Mouse (Mus musculus) heart, adult 2 months (tissue): Measurements from ENCODE around the gene Rab5c.

Experiments used
- CTCF ChIP-seq: fragments of 200-600 bp; IDR thresholded peaks from 2 replicates; pipeline ENCODE4 v1.8.1; 2022; ENCODE audit warnings: antibody characterized with exemption, mild to moderate bottlenecking, moderate library complexity
- EP300 ChIP-seq: fragments of 200-500 bp; IDR thresholded peaks from 2 replicates; pipeline ENCODE4 v1.6.1; 2011; ENCODE audit warnings: low read depth, low read length, control low read depth; ENCODE audit not compliant: insufficient read depth
- POLR2A ChIP-seq: fragments of 200-500 bp; IDR thresholded peaks from 2 replicates; pipeline ENCODE4 v1.6.1; 2011; ENCODE audit warnings: mild to moderate bottlenecking, low read depth, low read length, control low read depth; ENCODE audit not compliant: insufficient read depth

DNA sequence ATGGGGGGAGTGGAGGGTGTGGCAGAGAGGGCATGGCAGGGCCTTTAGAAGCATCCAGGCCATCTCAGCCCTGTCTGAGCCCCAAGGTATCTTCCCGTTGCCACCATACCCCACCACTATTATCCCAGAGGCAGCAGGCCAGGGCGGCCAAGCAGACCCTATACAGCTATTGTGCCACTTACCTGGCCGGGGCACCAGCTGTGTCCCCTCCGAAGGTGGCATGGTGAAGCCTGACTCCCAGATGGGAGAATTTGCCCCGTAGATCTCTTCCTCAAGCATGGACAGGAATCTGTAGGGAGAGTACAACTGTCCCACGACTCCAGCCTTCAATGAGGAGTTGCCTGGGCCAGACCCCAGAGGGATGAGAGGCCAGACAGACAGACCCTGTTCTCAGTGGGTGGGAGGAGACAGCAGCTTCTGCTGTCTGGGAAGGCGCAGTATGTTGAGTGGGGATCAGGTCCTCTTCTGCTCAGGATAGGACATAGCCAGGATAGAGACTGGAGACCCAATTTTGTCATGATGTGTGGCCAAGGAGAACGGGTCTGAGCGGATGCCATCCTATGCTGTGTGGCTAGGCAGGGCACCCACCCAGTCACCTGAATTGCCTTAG is 28.7 kb downstream of the Rab5c start:
- TF ChIP-seq EP300 (no peak), CTCF (no peak), POLR2A (no peak)
